Mouse (Mus musculus): ENCODE data around the gene Mrps36. TPM values are rescaled to one million over a fixed set of nuclear protein-coding genes. Genes with fewer than 3 reads are reported as not detected.

Gene Mrps36
- polyA plus RNA-seq, 1 experiment from 2014 or later: 120 TPM

DNA sequence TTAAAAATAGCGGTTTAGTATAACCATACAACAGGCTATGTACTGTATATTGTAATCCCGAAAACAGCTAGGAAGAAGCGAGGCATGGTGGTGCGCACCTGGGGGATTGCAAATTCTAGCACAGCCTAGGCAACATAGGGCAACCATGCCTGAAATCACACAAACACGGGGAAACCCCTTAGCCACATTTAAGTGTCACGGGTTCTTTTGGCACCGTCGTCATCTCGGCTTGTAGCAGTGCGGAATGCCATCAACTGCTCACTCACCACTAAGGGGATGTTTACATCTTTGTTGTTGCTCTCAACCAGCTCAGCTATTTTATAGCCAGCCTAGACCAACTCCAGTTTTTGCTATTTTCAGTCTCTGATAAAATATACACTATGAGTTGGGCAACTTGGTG is 45.6 kb downstream of the Mrps36 start:
- no peak for ATAC-seq (ENCODE audit: insufficient number of reproducible peaks, low FRiP score, low TSS enrichment, low read depth)
- Histone ChIP-seq H3K4me3 (replicated peaks) (no peak overlapping the region), H3K27me3 (no peaks in the 10 kb centered on the region), H3K9me3 (replicated peaks) (no peaks in the 10 kb centered on the region), H3K4me2 (replicated peaks) (no peak overlapping the region), H3K36me3 (peaks cover 66% of the 10 kb centered on the region), H3K27ac (replicated peaks) (no peak overlapping the region), H3K4me1 (no peaks in the 10 kb centered on the region), H3K9ac (no peak overlapping the region)
- 96% methylated on average over 10 of the region's 10 CpGs for WGBS

DNA sequence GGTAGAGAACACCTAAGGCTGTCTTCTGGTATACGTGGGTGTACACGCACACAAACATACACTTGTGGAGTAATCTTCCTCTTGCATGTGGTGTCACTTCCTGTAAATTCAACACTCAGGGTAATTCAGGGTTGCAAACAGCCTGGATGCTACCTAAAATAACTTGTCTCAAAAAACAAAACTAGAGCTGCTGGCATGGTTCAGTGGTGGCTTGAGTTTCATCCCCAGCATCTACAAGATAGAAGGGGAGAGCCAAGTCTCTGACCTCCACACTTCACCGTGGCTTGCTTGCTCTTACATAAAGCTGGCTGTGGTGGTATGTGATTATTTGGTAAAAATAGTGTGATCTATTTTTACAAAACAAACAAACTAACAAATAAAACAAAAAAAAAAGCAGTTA is 46.9 kb downstream of the Mrps36 start:
- H3K9me3 ChIP-seq (replicated peaks): no peaks in the 10 kb centered on the region
- H3K27me3 ChIP-seq: no peaks in the 10 kb centered on the region
- no peak overlapping the region for H3K27ac ChIP-seq (replicated peaks)
- no peak overlapping the region for H3K4me2 ChIP-seq (replicated peaks)
- ATAC-seq (ENCODE audit: insufficient number of reproducible peaks, low FRiP score, low TSS enrichment, low read depth): no peak
- no peak overlapping the region for H3K9ac ChIP-seq
- no peak overlapping the region for H3K4me3 ChIP-seq (replicated peaks)
- no peaks in the 10 kb centered on the region for H3K4me1 ChIP-seq
- H3K36me3 ChIP-seq: peaks cover 53% of the 10 kb centered on the region
- WGBS: 92% methylated on average over 3 of the region's 3 CpGs

GRCm38 (mm10) chr13:100687513-100687912 is 56.9 kb downstream of the Mrps36 start:
- H3K36me3 ChIP-seq: no peaks in the 10 kb centered on the region
- H3K4me2 ChIP-seq (replicated peaks): no peak overlapping the region
- WGBS: 64% methylated on average over 7 of the region's 7 CpGs
- H3K27me3 ChIP-seq: no peaks in the 10 kb centered on the region
- H3K4me3 ChIP-seq (replicated peaks): no peak overlapping the region
- no peak overlapping the region for H3K27ac ChIP-seq (replicated peaks)
- H3K4me1 ChIP-seq: no peaks in the 10 kb centered on the region
- H3K9me3 ChIP-seq (replicated peaks): no peaks in the 10 kb centered on the region
- H3K9ac ChIP-seq: no peak overlapping the region
- no peak for ATAC-seq (ENCODE audit: insufficient number of reproducible peaks, low FRiP score, low TSS enrichment, low read depth)

Other genes with a start within 250 kb of the Mrps36 start
- gene Ocln, start 191.9 kb downstream of the Mrps36 start, polyA plus RNA-seq (2015; fragmentation: Nextera tagmentation; extraction: Ambion mirVana): 12.8 and 15.1 TPM in 2 replicates
- gene Marveld2, start 127.7 kb downstream of the Mrps36 start, polyA plus RNA-seq (2015; fragmentation: Nextera tagmentation; extraction: Ambion mirVana): 6.6 and 8.1 TPM in 2 replicates
- gene Ak6, start 93.7 kb downstream of the Mrps36 start, polyA plus RNA-seq (2015; fragmentation: Nextera tagmentation; extraction: Ambion mirVana): 248 and 258 TPM in 2 replicates
- gene Rad17, start 93.6 kb downstream of the Mrps36 start, polyA plus RNA-seq (2015; fragmentation: Nextera tagmentation; extraction: Ambion mirVana): 20.3 and 22.1 TPM in 2 replicates
- gene Taf9, start 93.1 kb downstream of the Mrps36 start, polyA plus RNA-seq (2015; fragmentation: Nextera tagmentation; extraction: Ambion mirVana): 18.3 and 18.8 TPM in 2 replicates
- 3.4 and 3.7 TPM in 2 replicates for gene Ccdc125, start 74.9 kb downstream of the Mrps36 start, polyA plus RNA-seq (2015; fragmentation: Nextera tagmentation; extraction: Ambion mirVana)
- 89.0 and 89.6 TPM in 2 replicates for gene Cdk7, start 13.7 kb downstream of the Mrps36 start, polyA plus RNA-seq (2015; fragmentation: Nextera tagmentation; extraction: Ambion mirVana)
- gene Cenph, start 31.2 kb upstream of the Mrps36 start, polyA plus RNA-seq (2015; fragmentation: Nextera tagmentation; extraction: Ambion mirVana): 26.1 and 29.6 TPM in 2 replicates
- gene Ccnb1, start 41.9 kb upstream of the Mrps36 start, polyA plus RNA-seq (2015; fragmentation: Nextera tagmentation; extraction: Ambion mirVana): 167 and 170 TPM in 2 replicates
- gene Slc30a5, start 88.8 kb upstream of the Mrps36 start, polyA plus RNA-seq (2015; fragmentation: Nextera tagmentation; extraction: Ambion mirVana): 57.2 and 60.0 TPM in 2 replicates

All from embryonic facial prominence, embryonic 15.5 days (tissue).